Mouse (Mus musculus) small intestine, adult 2 months (tissue): Measurements from ENCODE around the gene Lrrc8a.

Experiments used
- CTCF ChIP-seq: fragments of 200-500 bp; IDR thresholded peaks from 2 replicates; pipeline ENCODE4 v1.5.1; 2012; ENCODE audit warnings: low read depth, mild to moderate bottlenecking, control low read depth, inconsistent platforms, low read length, moderate library complexity, mixed read lengths; ENCODE audit not compliant: insufficient replicate concordance, insufficient read length; ENCODE audit errors: extremely low read depth
- POLR2A ChIP-seq: fragments of 200-500 bp; IDR thresholded peaks from 2 replicates; pipeline ENCODE4 v1.6.1; 2012; ENCODE audit warnings: low read depth, mild to moderate bottlenecking, control low read depth, inconsistent platforms, low read length, moderate library complexity

DNA sequence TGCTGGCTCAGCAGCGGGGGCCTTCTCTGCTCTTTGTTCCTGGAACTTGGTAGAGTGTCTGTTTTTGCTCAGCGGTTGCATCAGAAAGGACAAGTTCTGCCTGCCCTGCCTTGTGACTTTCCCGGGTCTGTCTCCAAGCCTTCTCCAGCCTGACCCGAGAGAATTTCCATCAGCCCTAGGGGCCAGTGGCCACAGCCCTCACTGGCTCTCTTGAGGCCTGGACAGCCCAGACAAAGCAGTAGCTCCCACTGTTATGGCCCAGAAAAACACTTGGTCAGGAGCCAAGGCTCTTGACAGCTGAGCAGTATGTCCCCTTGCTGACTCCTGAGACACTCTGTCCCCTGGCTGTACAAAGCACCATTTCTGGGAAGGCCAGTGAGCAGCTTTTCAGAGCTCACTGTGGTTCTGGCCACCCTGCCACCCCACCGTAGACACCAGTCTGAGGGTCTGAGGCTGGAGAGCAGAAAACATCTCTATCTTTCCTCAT is 28.3 kb downstream of the Lrrc8a start, which contains the start of gene Phyhd1:
- no peak for TF ChIP-seq CTCF
- no peak for TF ChIP-seq POLR2A
